Mouse (Mus musculus): ENCODE measurements around the gene Cdc42ep2. TPM values are rescaled to one million over a fixed set of nuclear protein-coding genes. Genes with fewer than 3 reads are reported as not detected.

Cdc42ep2 gene
- total RNA-seq, 2 experiments from 2014 or later, result not detected

DNA sequence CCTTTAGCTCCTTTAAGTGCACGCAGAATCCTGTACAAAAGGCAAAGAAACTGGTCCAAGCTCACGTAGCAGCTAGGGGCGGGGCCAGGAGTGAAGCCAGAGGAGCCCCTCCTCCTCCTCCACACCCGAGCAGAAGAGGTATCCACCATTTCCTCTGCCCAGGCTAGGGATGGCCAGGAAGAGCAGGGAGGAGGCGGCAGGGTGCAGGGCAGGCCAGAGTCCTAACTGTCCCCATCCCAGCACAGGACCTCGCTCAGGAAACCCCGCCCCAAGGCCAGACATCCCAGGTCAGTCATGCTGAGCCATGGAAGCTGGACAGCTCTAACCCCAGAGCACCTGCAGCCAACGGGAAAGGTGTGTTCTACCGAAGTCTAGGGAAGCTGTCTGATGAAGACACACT, 2.9 kb downstream of the Cdc42ep2 start:
- no peak for ATAC-seq (replicated peaks; ENCODE audit: poor library complexity, severe bottlenecking)

- ATAC-seq (replicated peaks; ENCODE audit: poor library complexity, severe bottlenecking), result peak; percentile 30; the same call in 1 of the 2 replicates
Measured at GRCm38 (mm10) chr19:5913007-5913719, 11.5 kb downstream of the Cdc42ep2 start, which contains the start of gene Dpf2. Gene Dpf2, minus strand, starts transcription at chr19:5913010.

- ATAC-seq (replicated peaks; ENCODE audit: poor library complexity, severe bottlenecking), result peak; percentile 90
Measured at GRCm38 (mm10) chr19:5912103-5913006, 12.3 kb downstream of the Cdc42ep2 start.

DNA sequence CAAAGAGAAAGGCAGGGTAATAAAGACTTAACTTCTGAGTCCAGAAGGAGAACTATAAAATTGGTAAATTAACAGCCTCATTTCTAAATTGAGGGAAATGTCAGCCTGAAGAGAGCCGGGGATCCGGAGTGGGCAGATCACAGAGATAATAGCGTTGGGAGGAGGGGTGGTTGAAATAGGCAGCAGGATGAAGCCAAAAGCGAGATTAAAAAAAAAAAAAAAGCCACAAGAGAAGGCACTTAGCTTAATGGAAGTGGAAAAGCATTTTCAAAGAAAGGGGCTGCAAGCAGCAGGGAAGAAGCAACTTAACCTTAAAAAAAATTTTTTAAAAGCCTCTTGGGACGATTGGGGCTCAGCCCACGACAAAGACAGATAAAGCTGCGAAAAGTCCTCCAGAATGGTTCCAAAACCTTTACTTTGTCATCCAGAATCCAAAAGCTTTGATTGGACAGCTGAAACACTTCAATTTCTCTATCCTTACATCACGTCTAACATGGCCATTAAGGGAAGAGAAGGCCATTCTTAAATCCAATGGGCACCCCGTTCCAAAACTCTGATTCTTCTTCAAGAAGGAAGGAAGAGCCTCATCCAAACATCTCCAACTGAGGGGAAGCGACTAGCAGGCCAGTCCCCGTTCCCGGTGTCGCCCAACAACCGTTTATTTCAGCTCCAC, 13.1 kb downstream of the Cdc42ep2 start:
- ATAC-seq (replicated peaks; ENCODE audit: poor library complexity, severe bottlenecking), result no peak; the same call in 1 of the 2 replicates

DNA sequence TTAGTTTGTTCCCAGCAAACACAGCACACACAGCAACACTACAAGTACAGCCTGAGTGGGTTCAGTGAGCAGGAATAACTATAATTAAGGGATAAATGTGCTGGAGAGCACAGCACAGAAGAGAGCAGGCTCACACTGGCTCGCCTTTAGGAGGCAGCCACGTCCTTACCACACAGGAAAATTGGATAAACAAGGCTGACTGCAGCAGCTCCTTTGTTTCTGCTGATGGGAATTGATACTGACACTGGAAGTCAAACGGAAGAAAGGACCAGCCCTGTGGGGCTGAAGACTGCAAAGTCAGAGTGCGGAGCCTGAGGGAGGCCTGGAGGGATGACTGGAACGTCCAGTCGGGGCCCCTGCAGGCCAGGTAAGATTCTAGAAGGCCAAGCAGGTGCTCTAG, 14.4 kb downstream of the Cdc42ep2 start:
- ATAC-seq (replicated peaks; ENCODE audit: poor library complexity, severe bottlenecking), result no peak

GRCm38 (mm10) chr19:5907275-5907674, 17.3 kb downstream of the Cdc42ep2 start:
- no peak for ATAC-seq (replicated peaks; ENCODE audit: poor library complexity, severe bottlenecking)

- peak; percentile 96 for ATAC-seq (replicated peaks; ENCODE audit: poor library complexity, severe bottlenecking)
Measured at GRCm38 (mm10) chr19:5894002-5894678, 30.5 kb downstream of the Cdc42ep2 start, which contains the start of gene Tigd3. Gene Tigd3, minus strand, starts transcription at chr19:5894149.

- 0 out of 2 replicates have a peak, but pooled peaks have one; percentile 1 for ATAC-seq (replicated peaks; ENCODE audit: poor library complexity, severe bottlenecking)
Measured at GRCm38 (mm10) chr19:5893282-5894001, 31.2 kb downstream of the Cdc42ep2 start.

- no peak for ATAC-seq (replicated peaks; ENCODE audit: poor library complexity, severe bottlenecking)
Measured at GRCm38 (mm10) chr19:5892735-5893134, 31.9 kb downstream of the Cdc42ep2 start.

- ATAC-seq (replicated peaks; ENCODE audit: poor library complexity, severe bottlenecking), result no peak
Measured at GRCm38 (mm10) chr19:5892262-5892661, 32.4 kb downstream of the Cdc42ep2 start.

- ATAC-seq (replicated peaks; ENCODE audit: poor library complexity, severe bottlenecking), result no peak
Measured at GRCm38 (mm10) chr19:5891521-5892258, 32.9 kb downstream of the Cdc42ep2 start.

GRCm38 (mm10) chr19:5889211-5889610, 35.4 kb downstream of the Cdc42ep2 start:
- no peak for ATAC-seq (replicated peaks; ENCODE audit: poor library complexity, severe bottlenecking)

GRCm38 (mm10) chr19:5887234-5887815, 37.3 kb downstream of the Cdc42ep2 start:
- peak; percentile 50; the same call in 1 of the 2 replicates for ATAC-seq (replicated peaks; ENCODE audit: poor library complexity, severe bottlenecking)

GRCm38 (mm10) chr19:5885838-5886237, 38.8 kb downstream of the Cdc42ep2 start:
- no peak for ATAC-seq (replicated peaks; ENCODE audit: poor library complexity, severe bottlenecking)

DNA sequence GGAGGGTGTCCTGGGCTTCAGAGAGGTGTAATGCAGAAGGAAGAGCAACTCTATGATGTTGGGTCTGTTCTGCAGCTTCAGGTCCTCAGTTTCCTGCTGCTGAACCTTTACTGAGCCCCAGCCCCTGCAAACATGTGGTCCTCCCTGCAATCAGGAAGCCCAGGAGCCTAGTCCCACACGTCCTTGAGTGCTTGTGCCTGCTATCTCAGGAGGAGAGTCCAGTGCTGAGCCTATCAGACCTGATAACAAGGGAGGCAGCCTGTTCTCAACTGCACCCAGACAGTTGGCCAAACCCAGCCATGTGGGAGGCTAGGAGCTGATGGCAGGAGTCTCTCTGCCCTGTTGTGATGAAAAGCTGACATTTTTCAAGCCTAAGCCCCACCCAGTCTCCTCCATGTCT, 40.7 kb downstream of the Cdc42ep2 start:
- no peak for ATAC-seq (replicated peaks; ENCODE audit: poor library complexity, severe bottlenecking)

GRCm38 (mm10) chr19:5882079-5882478, 42.5 kb downstream of the Cdc42ep2 start:
- ATAC-seq (replicated peaks; ENCODE audit: poor library complexity, severe bottlenecking), result peak; percentile 12

GRCm38 (mm10) chr19:5881155-5881554, 43.5 kb downstream of the Cdc42ep2 start:
- ATAC-seq (replicated peaks; ENCODE audit: poor library complexity, severe bottlenecking), result no peak

DNA sequence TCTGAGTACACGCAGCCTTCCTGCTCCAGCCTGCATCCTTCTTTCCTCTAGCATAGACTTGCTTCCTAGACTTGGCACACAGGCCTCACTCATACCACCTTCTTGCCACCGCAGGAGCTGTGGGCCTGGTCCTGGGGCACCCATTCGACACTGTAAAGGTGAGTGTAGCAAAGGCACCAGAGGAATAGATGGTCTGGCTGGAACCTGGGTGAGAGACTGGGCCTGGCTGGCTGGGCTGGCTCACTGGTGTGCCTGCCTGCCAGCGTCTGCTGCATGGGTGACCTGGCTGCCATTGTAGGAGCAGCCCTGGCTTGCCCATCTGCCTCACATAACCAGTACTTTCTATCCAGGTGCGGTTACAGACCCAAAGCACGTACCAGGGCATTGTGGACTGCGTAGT, 44.9 kb downstream of the Cdc42ep2 start:
- no peak for ATAC-seq (replicated peaks; ENCODE audit: poor library complexity, severe bottlenecking)
